Mouse (Mus musculus): Measurements from ENCODE around the gene Bcl9.
A peak's percentile ranks its signal among the peaks of the same experiment; 100 is the strongest.

The Bcl9 gene

DNA sequence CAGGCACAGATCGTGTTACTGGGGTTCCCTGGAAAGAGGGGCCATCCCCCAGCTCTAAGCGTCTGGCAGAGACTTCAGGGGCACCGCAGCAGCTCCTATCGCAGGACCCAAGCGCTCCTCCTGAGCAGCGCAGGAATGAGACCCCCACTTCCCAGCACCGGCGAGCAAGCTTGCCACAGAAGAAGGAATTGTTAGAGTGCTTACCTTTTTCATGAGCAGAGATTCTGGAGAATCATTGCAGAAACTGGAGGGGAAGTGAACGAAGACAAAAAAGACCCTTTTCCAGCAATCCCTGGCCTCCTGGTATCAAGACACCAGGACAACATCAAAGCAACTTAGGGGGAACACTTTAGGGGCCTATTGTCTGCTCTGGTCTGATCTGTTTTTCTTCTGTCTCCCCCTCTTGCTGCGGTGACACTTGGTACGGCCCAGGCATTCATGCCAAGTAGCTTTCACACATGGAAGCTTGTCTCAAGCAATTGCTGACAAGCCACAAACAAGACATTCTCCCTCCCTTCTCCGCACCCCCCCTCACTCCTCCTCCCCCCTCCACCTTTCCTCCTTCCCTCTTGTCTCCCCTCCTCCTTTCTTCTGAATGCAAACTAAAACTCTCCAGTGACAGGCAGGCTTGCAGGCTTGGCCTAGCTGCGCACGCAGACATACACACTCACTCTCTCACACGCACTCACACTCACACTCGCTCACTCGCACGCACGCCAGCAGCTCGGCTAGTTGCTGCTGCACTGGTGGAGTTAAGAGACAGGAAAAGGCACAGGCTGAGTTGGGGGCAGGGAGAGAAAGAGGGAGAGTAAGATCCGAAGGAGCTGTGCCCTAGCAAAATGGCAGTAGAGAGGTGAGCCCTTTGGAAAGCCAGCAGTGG lies at the start of gene Bcl9:
Bcl9 (minus strand) TSS at position 365 of the 880 bp plus-strand sequence.
- DNase-seq, result peak; percentile 65

GRCm38 (mm10) chr3:97339193-97339576 lies 41.5 kb upstream of the Bcl9 start:
- no peak for DNase-seq

DNA sequence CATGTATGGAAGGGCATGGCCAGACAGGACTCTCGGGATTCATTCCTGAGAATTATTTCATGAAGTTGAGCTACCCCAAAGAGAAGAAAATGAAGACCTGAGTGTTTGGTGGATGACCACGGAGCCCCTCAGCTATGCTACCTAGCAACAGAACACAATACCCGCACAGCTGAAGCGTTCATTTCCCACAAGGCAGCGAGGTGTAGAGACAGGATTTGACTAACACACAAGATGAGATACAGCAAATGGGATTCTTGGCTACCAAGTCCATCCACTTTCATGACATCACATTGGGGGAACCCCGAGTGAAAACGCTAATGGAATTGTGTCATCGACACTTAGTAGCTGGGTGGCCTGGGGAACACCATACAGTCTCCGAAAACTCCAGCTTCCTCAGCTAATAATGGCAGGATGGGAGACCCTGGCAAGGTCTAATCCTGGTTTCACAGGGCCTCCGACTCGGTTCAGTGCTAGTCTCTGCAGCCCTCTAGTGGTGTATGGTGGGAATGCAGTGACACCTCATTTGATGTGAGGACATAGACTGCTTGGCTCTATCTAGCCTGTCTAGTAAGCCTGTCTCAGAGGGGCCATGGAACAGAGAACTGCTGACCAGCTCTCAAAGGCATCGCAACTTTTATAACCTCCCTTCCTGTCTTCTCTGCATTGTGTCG lies 40.9 kb upstream of the Bcl9 start:
- peak; percentile 80 for DNase-seq

DNA sequence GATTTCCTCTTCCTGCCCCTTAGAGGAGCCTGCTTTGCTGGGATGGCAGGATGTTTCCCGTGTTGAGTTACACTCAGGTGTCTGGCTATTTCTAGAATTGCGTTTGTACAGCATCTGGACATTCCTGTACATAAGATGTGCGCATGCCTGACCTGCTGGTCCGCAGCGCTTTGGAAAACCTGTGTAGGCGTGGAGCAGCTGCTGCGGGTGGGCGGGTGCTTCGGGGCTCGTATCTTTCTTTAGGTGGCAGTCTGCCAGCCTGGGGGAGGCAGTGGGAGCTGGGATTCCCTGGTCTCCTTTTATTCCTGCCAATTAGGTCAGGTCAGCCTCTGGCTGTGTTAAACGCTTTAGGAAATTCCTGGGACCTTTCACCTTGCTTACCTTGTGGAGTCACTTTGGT lies 39.6 kb upstream of the Bcl9 start:
- peak; percentile 34 for DNase-seq

- DNase-seq, result no peak
Observed at GRCm38 (mm10) chr3:97336331-97336730, 38.6 kb upstream of the Bcl9 start.

- DNase-seq, result no peak
Observed at GRCm38 (mm10) chr3:97334618-97335017, 36.9 kb upstream of the Bcl9 start.

DNA sequence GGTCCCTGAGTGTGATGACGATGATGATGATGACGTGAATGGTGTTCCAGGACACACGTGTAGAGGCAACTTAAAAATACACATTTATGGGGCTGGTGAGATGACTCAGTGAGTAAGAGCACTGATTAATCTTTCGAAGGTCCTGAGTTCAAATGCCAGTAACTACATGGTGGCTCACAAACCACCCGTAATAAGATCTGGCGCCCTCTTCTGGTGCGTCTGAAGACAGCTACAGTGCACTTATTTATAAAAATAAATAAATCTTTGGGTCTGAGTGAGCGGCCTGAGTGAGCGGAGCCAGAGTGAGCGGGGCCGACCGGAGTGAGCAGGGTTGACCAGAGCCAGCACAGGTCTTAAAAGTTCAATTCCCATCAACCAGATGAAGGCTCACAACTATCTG lies 34.5 kb upstream of the Bcl9 start:
- peak; percentile 20 for DNase-seq

DNA sequence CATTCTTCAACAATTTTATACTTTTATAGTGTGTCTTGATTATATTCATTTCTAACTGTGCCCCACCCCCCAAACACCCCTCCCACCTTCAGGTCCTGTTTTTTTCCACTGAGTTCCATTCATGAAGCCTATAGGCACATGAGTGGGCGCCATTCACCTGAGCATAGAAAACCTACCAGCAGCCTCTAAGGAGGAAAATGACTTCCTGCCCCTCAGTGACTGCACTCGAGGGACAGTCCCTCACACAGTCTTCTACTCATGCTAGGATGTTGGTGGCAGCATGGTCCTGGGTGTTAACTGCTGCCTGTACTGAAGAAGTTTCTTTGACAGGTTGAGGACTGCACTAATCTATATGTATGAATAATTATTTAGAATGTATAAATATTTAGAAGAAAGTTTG lies 30.1 kb upstream of the Bcl9 start:
- no peak for DNase-seq

DNA sequence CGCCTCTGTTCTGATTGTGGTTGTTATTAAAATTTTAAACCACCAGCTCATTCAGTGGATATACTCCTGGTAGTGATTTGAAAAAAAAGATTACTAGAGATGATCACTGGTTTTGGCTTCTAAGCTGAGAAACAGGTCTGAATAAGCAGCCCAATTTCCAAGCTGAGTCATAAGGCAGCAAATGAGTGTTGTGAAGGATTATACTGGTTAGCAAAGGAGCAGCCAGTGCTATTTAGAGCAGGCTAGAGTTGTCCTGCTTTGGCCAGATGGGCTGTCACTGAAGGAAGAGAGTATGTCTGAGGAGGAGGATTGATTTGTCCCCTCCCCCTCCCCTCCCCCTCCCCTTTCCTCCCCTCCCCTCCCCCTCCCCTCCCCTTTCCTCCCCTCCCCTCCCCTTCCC lies 29.6 kb upstream of the Bcl9 start:
- DNase-seq, result no peak

GRCm38 (mm10) chr3:97325621-97326345 lies 28.1 kb upstream of the Bcl9 start:
- DNase-seq, result no peak

DNA sequence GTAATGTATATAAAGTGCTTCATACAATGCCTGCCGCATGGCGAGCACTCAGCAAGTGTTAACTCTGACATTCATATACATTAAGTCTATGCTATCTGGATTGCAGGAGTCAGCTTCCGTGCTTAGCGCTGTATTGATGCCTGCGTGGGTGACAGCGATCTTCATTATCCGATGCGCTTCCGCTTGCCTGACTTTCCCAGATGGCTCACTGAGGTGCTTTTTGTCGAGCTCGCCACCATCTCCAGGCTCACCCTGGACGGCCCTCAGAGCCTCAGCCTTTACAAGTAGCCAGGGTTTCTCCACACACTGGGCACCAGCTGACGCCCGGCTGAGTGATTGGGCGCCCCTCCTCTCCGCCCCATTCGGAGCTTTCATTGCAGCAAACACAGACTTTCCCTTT lies 26.3 kb upstream of the Bcl9 start:
- no peak for DNase-seq

DNA sequence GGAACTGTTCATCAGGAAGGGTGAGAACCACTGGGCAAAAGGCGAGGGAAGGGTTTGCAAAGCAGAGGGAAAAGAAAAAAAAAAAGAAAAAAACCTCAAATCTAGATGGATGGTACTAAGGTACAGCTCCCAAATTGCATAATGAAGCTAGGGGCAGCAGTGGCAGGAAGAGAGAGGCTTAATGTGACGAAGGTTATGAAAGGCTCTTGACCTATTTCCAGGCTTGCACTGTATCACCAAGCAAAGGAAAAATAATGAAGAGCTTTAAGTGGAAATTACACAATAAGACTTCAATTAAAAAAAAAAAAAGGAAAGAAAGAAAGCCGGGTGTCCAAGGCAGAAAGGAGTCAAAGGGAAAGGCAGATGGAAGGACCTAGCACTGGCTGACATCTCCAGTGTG lies 19.6 kb upstream of the Bcl9 start:
- no peak for DNase-seq

DNA sequence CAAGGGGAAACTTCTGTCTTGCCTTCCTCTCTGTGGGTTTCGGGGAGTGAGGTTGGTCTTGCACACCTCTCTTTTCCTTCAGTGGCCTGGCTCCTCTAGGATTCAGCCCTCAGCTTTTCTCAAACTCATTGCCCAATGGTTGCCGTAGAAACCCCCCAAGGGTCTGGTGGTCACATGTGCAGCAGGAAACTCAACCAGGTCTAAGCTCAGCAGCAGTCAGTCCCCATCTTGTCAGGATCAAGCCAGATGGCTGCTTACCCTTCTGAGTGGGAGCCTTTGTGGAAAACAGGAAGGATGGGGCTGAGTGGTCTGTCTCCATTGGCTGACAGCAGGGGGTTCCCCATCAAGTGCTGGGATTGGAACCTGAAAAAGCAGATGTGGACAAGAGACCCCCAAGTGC lies 15.7 kb upstream of the Bcl9 start:
- DNase-seq, result no peak

- peak; percentile 34 for DNase-seq
Observed at GRCm38 (mm10) chr3:97311998-97312397, 14.3 kb upstream of the Bcl9 start.

- DNase-seq, result no peak
Observed at GRCm38 (mm10) chr3:97309748-97310536, 12.2 kb upstream of the Bcl9 start.

DNA sequence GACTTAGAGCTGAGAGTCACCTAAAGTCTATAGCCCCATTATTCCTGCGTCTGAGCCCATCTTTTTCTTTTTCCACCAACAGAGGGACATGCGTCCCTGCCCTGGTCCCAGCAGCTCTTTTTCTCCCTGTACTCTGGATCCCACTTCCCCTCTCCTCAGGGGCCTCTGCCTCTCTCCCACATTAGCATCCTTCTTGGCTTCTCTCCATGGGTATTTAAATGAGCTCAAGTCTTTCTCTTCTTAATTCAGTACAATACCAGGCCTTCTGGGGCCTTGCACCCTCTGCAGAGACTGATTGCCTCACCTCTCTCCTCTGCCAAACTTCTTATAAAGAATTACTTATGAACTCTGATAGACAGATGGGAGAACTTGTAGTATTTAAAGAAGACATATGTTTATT lies 10.7 kb upstream of the Bcl9 start:
- DNase-seq, result no peak

DNA sequence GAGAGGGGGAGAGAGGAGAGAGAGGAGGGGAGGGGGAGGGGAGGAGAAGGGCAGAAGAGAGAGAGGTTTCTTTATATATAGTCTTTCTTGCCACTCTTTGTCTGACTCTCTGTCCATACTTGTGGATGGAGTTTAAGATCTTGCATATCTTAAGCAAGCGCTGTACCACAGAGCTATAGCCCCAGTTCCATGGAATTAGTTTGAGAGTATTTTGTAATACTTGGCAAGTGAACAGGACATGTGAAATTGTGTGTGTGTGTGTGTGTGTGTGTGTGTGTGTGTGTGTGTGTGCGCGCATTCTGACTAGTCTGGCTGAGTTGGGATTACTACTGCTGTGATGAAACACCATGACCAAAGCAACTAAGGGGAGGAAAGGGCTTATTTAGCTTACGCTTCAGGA lies 8.2 kb upstream of the Bcl9 start:
- no peak for DNase-seq

DNA sequence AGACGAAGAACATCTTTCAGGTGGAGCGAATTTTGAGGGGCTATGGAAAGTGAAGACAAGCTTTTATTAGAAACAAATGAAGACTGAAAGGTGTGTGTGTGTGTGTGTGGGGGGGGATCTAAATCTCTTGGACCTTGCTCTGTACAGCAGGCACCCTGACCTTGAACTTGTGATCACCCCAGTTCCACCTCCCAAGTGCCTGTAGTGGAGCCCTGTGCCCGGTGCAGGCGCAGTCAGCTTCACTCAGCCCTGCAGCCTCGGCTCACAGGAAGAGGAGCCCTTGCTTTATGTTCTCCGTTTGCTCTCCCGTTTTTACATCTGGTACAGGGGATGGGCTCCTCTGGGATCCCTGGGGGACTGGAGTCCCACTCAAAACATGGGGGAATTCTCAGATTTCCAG lies 3.9 kb upstream of the Bcl9 start:
- DNase-seq, result no peak

GRCm38 (mm10) chr3:97300370-97300769 lies 2.7 kb upstream of the Bcl9 start:
- DNase-seq, result no peak

DNA sequence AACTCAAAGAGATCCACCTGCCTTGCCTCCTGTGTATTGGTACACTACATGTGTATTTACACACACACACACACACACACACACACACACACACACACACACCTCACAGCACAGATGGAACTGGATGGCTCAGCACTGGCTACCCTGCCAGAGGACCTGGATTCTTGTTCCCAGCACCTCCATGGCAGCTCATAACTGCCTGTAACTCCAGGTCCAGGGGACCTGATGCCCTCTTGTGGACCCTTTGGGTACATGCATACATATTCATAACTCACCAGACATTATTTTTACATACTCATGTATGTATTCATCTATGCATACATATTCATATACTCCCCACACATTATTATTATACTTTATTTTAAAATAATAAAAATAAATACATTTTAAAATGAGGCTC lies 2.2 kb upstream of the Bcl9 start:
- no peak for DNase-seq

GRCm38 (mm10) chr3:97298856-97299465 lies 1.2 kb upstream of the Bcl9 start:
- no peak for DNase-seq

DNA sequence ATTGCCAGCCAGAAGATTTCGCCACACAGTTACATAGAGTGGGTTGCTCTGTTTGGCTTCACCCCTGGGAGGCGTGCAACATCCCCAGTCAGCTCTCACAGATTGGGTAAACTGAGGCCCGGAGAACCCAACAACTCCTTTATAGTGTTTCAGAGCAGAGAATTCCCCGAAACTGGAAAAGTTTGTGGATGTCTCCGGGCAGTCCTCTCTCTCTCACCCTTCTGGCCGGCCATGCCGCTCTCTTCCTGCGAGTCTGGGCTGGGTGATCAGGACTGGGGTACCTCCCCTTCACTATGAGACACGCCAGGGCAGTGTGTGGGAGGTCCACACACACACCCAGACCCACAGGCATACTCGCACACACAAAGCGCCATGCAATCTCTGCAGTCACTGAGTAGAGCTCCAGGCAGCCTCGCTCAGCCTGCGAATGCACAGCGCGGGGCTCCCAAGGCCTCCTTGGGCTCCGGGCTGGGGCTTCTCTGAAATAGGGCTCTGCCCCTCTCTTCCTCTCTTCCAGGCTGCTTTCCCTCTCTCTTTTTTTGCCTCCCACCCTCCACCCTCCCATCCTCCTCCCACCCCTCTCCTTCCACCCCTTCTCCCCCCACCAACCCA lies 670 bp downstream of the Bcl9 start:
- peak; percentile 25 for DNase-seq

Data from liver (tissue).